In the genomic region with DNA sequence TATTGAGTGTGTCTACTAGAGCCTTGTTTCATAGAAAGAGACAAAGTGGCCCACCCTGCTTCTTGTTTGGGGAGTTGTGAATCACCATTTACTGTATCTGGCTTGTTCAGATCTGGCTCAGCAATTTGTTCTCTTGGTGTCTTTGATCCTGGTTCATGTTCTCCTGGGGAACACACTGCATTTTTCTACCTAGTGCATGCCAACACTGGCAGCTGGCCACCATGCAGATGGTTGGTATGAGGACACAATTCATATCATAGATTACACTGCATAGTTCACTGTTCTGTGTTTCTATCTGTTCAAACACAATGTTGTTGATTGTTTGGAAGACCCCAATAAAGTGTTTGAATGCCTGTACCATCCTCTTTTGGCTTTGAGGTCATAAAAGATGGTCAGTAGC, we compare ENCODE assay signal across 24 mouse cellular contexts.
DNase-seq lines count a peak whose midpoint lies in the region; ATAC-seq and TF ChIP-seq lines count a peak whose summit lies in the region.
"Had no signal": no experiment of that assay in that cellular context is flagged by ENCODE, and none has a peak within 500 bp of the region (broad histone marks: within the 10 kb centered on the region; RNA-seq: fewer than 3 reads in every experiment).

No protein-coding gene starts in this region.

- no peaks in the 10 kb centered on the region for H3K9me3 ChIP-seq in stomach, postnatal 0 days (ENCODE audit: control insufficient read depth, low read length)
- H3K9me3 ChIP-seq: embryonic facial prominence, embryonic 13.5 days; forebrain, embryonic 12.5 days; heart, embryonic 15.5 days; hindbrain, embryonic 15.5 days; limb, embryonic 15.5 days; megakaryocyte, embryonic 14.5 days; midbrain, embryonic 13.5 days had no signal

- no peak overlapping the region for H3K9ac ChIP-seq in stomach, postnatal 0 days (ENCODE audit: low read length)
- H3K9ac ChIP-seq: embryonic facial prominence, embryonic 13.5 days; forebrain, embryonic 12.5 days; heart, embryonic 15.5 days; hindbrain, embryonic 15.5 days; limb, embryonic 15.5 days; liver, embryonic 14.5 days; lung, embryonic 14.5 days; midbrain, embryonic 13.5 days had no signal

- TF ChIP-seq EP300 in stomach, postnatal 0 days (optimal IDR thresholded peaks at IDR 0.05) = no peak

- H3K4me1 ChIP-seq in stomach, postnatal 0 days (replicated peaks; ENCODE audit: control insufficient read depth, insufficient read depth) = no peaks in the 10 kb centered on the region
- H3K4me1 ChIP-seq: embryonic facial prominence, embryonic 13.5 days; forebrain, embryonic 12.5 days; heart, embryonic 15.5 days; hindbrain, embryonic 15.5 days; limb, embryonic 15.5 days; megakaryocyte, embryonic 14.5 days; midbrain, embryonic 13.5 days had no signal

- DNase-seq in cerebellum, postnatal 4 days (ENCODE audit: low spot score in 2 of 2) = no peak
- peak; percentile 74 to 79 for DNase-seq in cerebellum, adult 18-20 months
- DNase-seq in cerebellum, postnatal 14 days = peak; percentile 58 to 71
- DNase-seq in heart, adult 18-20 months = no peak
- no peak for DNase-seq in stomach, postnatal 0 days (ENCODE audit: low spot score)
- no peak for DNase-seq in T-cell, adult 2 months (ENCODE audit: low spot score)
- DNase-seq: adrenal gland, adult 2 months; embryo, embryonic 11 days; gastrocnemius, postnatal 36 days; kidney, adult 2 months; lung, embryonic 14.5 days; thymus, postnatal 36 days had no signal

- H3K4me2 ChIP-seq in stomach, postnatal 0 days (replicated peaks; ENCODE audit: low read depth) = no peak overlapping the region
- H3K4me2 ChIP-seq: embryonic facial prominence, embryonic 13.5 days; forebrain, embryonic 12.5 days; heart, embryonic 15.5 days; hindbrain, embryonic 15.5 days; limb, embryonic 15.5 days; lung, embryonic 14.5 days; midbrain, embryonic 13.5 days had no signal

- TF ChIP-seq CTCF in stomach, postnatal 0 days (IDR thresholded peaks at IDR 0.05; ENCODE audit: low read depth) = no peak

- no peaks in the 10 kb centered on the region for H3K27me3 ChIP-seq in stomach, postnatal 0 days (ENCODE audit: control insufficient read depth, insufficient read depth, low read length)
- H3K27me3 ChIP-seq: embryonic facial prominence, embryonic 13.5 days; forebrain, embryonic 12.5 days; heart, embryonic 15.5 days; hindbrain, embryonic 15.5 days; limb, embryonic 15.5 days; megakaryocyte, embryonic 14.5 days; midbrain, embryonic 13.5 days; Patski had no signal

- no peaks in the 10 kb centered on the region for H3K36me3 ChIP-seq in stomach, postnatal 0 days (ENCODE audit: control insufficient read depth, insufficient read depth, low read length)
- H3K36me3 ChIP-seq: embryonic facial prominence, embryonic 13.5 days; forebrain, embryonic 12.5 days; heart, embryonic 15.5 days; hindbrain, embryonic 15.5 days; limb, embryonic 15.5 days; midbrain, embryonic 13.5 days had no signal

- peak; percentile 31; the same call in 1 of the 2 replicates for ATAC-seq in cerebellum, adult (ENCODE audit: insufficient number of reproducible peaks, low FRiP score, low TSS enrichment)
- no peak for ATAC-seq in stomach, postnatal 0 days (ENCODE audit: low FRiP score, low TSS enrichment)
- ATAC-seq: midbrain, embryonic 13.5 days; Patski had no signal

- no peak overlapping the region for H3K27ac ChIP-seq in stomach, postnatal 0 days (replicated peaks)
- H3K27ac ChIP-seq: embryonic facial prominence, embryonic 13.5 days; forebrain, embryonic 12.5 days; heart, embryonic 15.5 days; hindbrain, embryonic 15.5 days; kidney, postnatal 0 days; limb, embryonic 15.5 days; liver, embryonic 14.5 days; midbrain, embryonic 13.5 days had no signal

- H3K4me3 ChIP-seq in stomach, postnatal 0 days (ENCODE audit: low read depth, low read length) = no peak overlapping the region
- H3K4me3 ChIP-seq: embryonic facial prominence, embryonic 13.5 days; erythroblast, embryonic 14.5 days; forebrain, embryonic 12.5 days; heart, embryonic 15.5 days; hindbrain, embryonic 15.5 days; limb, embryonic 15.5 days; megakaryocyte, embryonic 14.5 days; midbrain, embryonic 13.5 days had no signal

Comparison
In these comparisons a context has a peak if more than half of its experiments do, and no peak if none do; other contexts are left out.
1. DNase-seq: peak in cerebellum, adult 18-20 months (2 of 2) and cerebellum, postnatal 14 days (2 of 2); none in cerebellum, postnatal 4 days (0 of 2), heart, adult 18-20 months (0 of 2), stomach, postnatal 0 days (single experiment) and T-cell, adult 2 months (single experiment).